Mouse (Mus musculus): Measurements from ENCODE around the gene Nrp2. TPM values are rescaled to one million over a fixed set of nuclear protein-coding genes. Genes with fewer than 3 reads are reported as not detected.

The Nrp2 gene
- polyA plus RNA-seq, 1 experiment from 2014 or later = 23.7 TPM

- 55% methylated on average over 10 of the region's 10 CpGs for WGBS
- no peaks in the 10 kb centered on the region for H3K9me3 ChIP-seq (ENCODE audit: control insufficient read depth, low read length)
- ATAC-seq = no peak
Observed at GRCm38 (mm10) chr1:62812701-62813684, 109.9 kb downstream of the Nrp2 start.

DNA sequence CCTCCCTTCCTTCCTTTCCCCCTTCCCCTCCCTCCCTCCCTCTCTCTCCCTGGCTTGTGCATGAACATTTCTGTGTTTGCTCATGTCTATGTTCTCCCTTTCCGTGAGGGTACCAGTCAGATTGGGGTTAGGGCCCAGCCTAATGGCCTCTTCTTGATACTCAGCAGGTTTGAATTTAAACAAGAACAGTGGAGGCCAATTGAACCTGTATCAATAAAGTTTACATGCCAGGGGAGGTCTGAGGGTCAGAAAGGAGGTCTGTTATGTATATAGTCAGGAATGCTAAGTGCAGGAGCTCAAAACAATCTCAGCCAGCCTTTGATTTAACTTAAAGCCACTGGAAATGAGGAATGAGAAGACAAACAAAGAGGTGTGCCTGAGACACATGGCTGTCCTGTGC, 110.9 kb downstream of the Nrp2 start:
- no peak overlapping the region for H3K27ac ChIP-seq (ENCODE audit: low read length)
- no peaks in the 10 kb centered on the region for H3K9me3 ChIP-seq (ENCODE audit: control insufficient read depth, low read length)
- H3K4me1 ChIP-seq (ENCODE audit: control insufficient read depth, insufficient read depth, low read length) = no peaks in the 10 kb centered on the region
- no peak for ATAC-seq
- H3K27me3 ChIP-seq (replicated peaks; ENCODE audit: control insufficient read depth, insufficient read depth, low read length) = no peaks in the 10 kb centered on the region
- no peak overlapping the region for H3K9ac ChIP-seq (ENCODE audit: low read depth, low read length)
- no peak overlapping the region for H3K4me2 ChIP-seq (ENCODE audit: low read depth, low read length)
- H3K4me3 ChIP-seq (ENCODE audit: low read length) = no peak overlapping the region
- 29% methylated on average over 1 of the region's 1 CpGs for WGBS
- H3K36me3 ChIP-seq (ENCODE audit: control insufficient read depth, insufficient read depth, low read length) = no peaks in the 10 kb centered on the region

More at GRCm38 (mm10) chr1:62812701-62813684, 109.9 kb downstream of the Nrp2 start:
- Histone ChIP-seq H3K9ac (ENCODE audit: low read depth, low read length) (no peak overlapping the region), H3K4me3 (ENCODE audit: low read length) (no peak overlapping the region), H3K4me1 (ENCODE audit: control insufficient read depth, insufficient read depth, low read length) (no peaks in the 10 kb centered on the region), H3K27me3 (replicated peaks; ENCODE audit: control insufficient read depth, insufficient read depth, low read length) (no peaks in the 10 kb centered on the region), H3K4me2 (ENCODE audit: low read depth, low read length) (no peak overlapping the region), H3K36me3 (ENCODE audit: control insufficient read depth, insufficient read depth, low read length) (no peaks in the 10 kb centered on the region), H3K27ac (ENCODE audit: low read length) (peak overlapping the region; percentile 4; the same call in 1 of the 2 replicates)

DNA sequence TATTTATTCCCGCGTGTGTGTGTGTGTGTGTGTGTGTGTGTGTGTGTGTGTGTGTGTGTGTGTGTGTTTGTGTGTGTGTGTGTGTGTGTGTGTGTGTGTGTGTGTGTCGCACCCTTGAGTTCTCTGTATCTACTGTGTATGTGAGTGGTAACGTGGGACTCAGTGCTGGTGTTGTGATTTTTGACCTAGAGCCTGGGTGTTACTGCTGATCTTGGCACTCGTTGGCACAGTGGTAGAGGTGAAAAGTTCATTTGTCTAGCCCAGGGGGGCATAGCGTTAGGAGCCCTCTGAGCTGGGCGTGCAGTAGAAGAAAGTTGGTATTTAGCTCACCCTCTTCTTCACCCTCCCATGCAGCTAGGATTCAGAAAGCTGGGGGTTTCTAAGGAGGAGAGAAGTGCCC, 114.5 kb downstream of the Nrp2 start:
- H3K9ac ChIP-seq (ENCODE audit: low read depth, low read length) = no peak overlapping the region
- H3K27me3 ChIP-seq (replicated peaks; ENCODE audit: control insufficient read depth, insufficient read depth, low read length) = no peaks in the 10 kb centered on the region
- H3K4me3 ChIP-seq (ENCODE audit: low read length) = no peak overlapping the region
- no peaks in the 10 kb centered on the region for H3K9me3 ChIP-seq (ENCODE audit: control insufficient read depth, low read length)
- WGBS = 85% methylated on average over 7 of the region's 7 CpGs
- H3K4me2 ChIP-seq (ENCODE audit: low read depth, low read length) = no peak overlapping the region
- H3K27ac ChIP-seq (ENCODE audit: low read length) = no peak overlapping the region
- no peak for ATAC-seq
- H3K4me1 ChIP-seq (ENCODE audit: control insufficient read depth, insufficient read depth, low read length) = peaks cover 5% of the 10 kb centered on the region
- H3K36me3 ChIP-seq (ENCODE audit: control insufficient read depth, insufficient read depth, low read length) = no peaks in the 10 kb centered on the region

DNA sequence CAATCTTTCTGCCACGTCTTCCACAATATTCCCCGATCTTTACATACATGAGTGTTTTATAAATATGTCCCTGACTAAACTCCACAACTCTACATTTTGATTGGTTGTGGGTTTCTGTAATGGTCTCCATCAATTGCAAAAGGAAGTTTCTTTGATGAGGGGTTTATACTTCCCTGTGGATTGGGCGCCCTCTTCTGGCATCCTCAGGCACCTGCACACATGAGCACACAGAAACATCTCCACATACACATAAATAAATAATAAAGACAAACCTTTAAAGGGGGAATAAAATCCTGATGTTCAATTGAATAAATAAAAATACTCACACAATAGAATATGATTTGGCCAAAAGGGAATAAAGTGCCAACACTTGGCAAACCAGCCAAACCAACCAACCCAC, 117.1 kb downstream of the Nrp2 start:
- Histone ChIP-seq H3K4me3 (ENCODE audit: low read length) (no peak overlapping the region), H3K9ac (ENCODE audit: low read depth, low read length) (no peak overlapping the region), H3K27ac (ENCODE audit: low read length) (no peak overlapping the region), H3K27me3 (replicated peaks; ENCODE audit: control insufficient read depth, insufficient read depth, low read length) (no peaks in the 10 kb centered on the region), H3K36me3 (ENCODE audit: control insufficient read depth, insufficient read depth, low read length) (no peaks in the 10 kb centered on the region), H3K4me1 (ENCODE audit: control insufficient read depth, insufficient read depth, low read length) (peaks cover 7% of the 10 kb centered on the region), H3K9me3 (ENCODE audit: control insufficient read depth, low read length) (no peaks in the 10 kb centered on the region), H3K4me2 (ENCODE audit: low read depth, low read length) (no peak overlapping the region)
- no peak for ATAC-seq
- 75% methylated on average over 3 of the region's 3 CpGs for WGBS

DNA sequence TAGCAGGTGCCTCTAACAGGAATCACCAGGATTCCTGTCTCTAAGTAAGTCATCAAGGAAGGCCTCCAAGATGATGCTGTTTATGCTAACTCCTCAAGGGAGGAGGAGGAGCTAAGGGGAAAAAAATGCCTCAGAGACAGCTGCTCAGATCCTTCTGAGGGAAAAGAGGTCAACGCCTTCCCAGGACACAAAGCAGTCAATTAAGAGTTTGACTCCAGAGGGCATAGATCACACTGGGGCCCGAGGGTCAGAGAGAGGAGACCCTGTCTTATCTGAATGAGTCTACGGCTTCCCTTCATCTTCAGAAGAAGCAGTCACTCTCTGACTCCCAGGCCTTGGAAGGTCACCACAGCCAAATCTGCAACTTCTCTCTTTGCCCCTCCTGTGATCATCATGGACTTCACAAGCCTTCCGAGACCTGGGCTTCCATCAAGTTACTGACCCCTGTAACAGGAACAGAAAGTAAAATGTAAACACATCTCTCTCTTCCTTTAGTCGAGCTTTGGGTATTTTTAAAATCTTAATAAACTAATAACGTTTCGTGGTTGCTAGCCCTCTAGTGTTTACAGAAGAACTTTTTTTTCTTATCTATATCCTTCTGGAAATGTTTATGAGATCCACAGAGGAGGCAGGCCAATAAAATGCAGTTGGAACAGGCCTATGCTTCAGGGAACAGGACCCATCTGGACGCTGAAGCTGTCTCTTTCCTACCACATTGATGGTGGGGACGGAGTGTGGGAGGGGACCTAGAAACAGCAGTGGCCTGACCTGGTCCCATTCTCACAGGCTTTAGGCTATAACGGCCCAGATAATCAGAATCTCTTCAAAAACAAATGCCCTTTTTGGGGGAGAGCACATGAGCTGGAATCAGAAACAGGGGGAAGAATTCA, 118.7 kb downstream of the Nrp2 start:
- Histone ChIP-seq H3K9ac (ENCODE audit: low read depth, low read length) (no peak overlapping the region), H3K4me3 (ENCODE audit: low read length) (no peak overlapping the region), H3K4me2 (ENCODE audit: low read depth, low read length) (no peak overlapping the region), H3K36me3 (ENCODE audit: control insufficient read depth, insufficient read depth, low read length) (no peaks in the 10 kb centered on the region), H3K27me3 (replicated peaks; ENCODE audit: control insufficient read depth, insufficient read depth, low read length) (no peaks in the 10 kb centered on the region), H3K9me3 (ENCODE audit: control insufficient read depth, low read length) (no peaks in the 10 kb centered on the region), H3K27ac (ENCODE audit: low read length) (peak overlapping the region; percentile 29), H3K4me1 (ENCODE audit: control insufficient read depth, insufficient read depth, low read length) (peaks cover 7% of the 10 kb centered on the region)
- ATAC-seq = peak; percentile 84
- WGBS = 21% methylated on average over 10 of the region's 10 CpGs

- 72% methylated on average over 6 of the region's 6 CpGs for WGBS
- Histone ChIP-seq H3K4me3 (ENCODE audit: low read length) (no peak overlapping the region), H3K9me3 (ENCODE audit: control insufficient read depth, low read length) (no peaks in the 10 kb centered on the region), H3K9ac (ENCODE audit: low read depth, low read length) (no peak overlapping the region), H3K27ac (ENCODE audit: low read length) (no peak overlapping the region), H3K36me3 (ENCODE audit: control insufficient read depth, insufficient read depth, low read length) (no peaks in the 10 kb centered on the region), H3K27me3 (replicated peaks; ENCODE audit: control insufficient read depth, insufficient read depth, low read length) (no peaks in the 10 kb centered on the region), H3K4me2 (ENCODE audit: low read depth, low read length) (no peak overlapping the region), H3K4me1 (ENCODE audit: control insufficient read depth, insufficient read depth, low read length) (peaks cover 7% of the 10 kb centered on the region)
- ATAC-seq = no peak
Observed at GRCm38 (mm10) chr1:62823549-62824195, 120.6 kb downstream of the Nrp2 start.

DNA sequence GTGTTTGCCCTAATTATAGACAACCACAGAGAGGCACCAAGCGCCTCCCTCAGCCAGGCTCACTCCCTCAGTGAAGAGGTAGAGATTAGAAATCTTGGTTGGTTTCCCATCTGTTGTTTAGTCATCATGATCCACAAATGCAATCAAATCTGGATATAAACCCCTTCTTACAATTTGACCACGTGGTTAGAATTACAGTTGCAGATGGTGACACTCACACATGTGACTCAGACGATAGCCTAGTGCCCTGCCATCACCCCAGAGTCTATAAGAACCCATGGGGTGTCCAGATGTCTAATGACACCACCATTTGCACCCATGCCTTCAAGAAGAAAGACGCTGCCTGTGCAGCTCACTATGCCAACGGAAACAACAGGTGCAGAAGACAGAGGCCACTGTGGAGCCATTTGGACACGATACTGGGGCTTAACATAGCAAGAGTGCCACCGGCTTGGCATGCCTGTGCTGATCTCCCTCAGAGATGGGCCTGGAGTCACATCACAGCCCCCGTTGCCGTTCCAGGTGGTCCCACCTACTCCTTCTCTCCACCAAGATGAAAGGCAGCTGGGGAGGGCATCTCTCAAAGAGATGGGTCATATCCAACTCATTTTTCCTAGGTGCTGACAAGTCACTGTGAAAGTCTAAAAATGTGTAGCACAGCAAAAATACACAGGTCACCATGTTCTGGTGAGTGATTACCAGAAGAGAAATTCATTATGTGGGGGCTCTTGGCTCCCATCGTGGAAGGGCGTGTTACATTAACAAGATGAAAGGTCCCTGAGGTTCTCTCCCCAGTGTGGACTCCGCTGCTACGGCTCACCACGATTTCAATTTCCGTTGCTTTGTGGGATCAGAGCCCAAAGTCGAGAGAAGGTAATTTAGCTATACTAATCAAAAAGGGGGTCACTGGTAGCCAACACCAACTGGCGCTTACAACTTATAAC, 123.0 kb downstream of the Nrp2 start:
- no peaks in the 10 kb centered on the region for H3K27me3 ChIP-seq (replicated peaks; ENCODE audit: control insufficient read depth, insufficient read depth, low read length)
- no peak overlapping the region for H3K27ac ChIP-seq (ENCODE audit: low read length)
- no peak overlapping the region for H3K4me3 ChIP-seq (ENCODE audit: low read length)
- peaks cover 7% of the 10 kb centered on the region for H3K4me1 ChIP-seq (ENCODE audit: control insufficient read depth, insufficient read depth, low read length)
- H3K9me3 ChIP-seq (ENCODE audit: control insufficient read depth, low read length) = no peaks in the 10 kb centered on the region
- no peaks in the 10 kb centered on the region for H3K36me3 ChIP-seq (ENCODE audit: control insufficient read depth, insufficient read depth, low read length)
- H3K4me2 ChIP-seq (ENCODE audit: low read depth, low read length) = no peak overlapping the region
- 83% methylated on average over 17 of the region's 17 CpGs for WGBS
- H3K9ac ChIP-seq (ENCODE audit: low read depth, low read length) = no peak overlapping the region
- ATAC-seq = no peak

GRCm38 (mm10) chr1:62827316-62827715, 124.2 kb downstream of the Nrp2 start:
- Histone ChIP-seq H3K9ac (ENCODE audit: low read depth, low read length) (no peak overlapping the region), H3K9me3 (ENCODE audit: control insufficient read depth, low read length) (no peaks in the 10 kb centered on the region), H3K4me2 (ENCODE audit: low read depth, low read length) (no peak overlapping the region), H3K36me3 (ENCODE audit: control insufficient read depth, insufficient read depth, low read length) (no peaks in the 10 kb centered on the region), H3K27ac (ENCODE audit: low read length) (no peak overlapping the region), H3K4me1 (ENCODE audit: control insufficient read depth, insufficient read depth, low read length) (peaks cover 2% of the 10 kb centered on the region; the same call in 1 of the 2 replicates), H3K27me3 (replicated peaks; ENCODE audit: control insufficient read depth, insufficient read depth, low read length) (no peaks in the 10 kb centered on the region), H3K4me3 (ENCODE audit: low read length) (no peak overlapping the region)
- WGBS = 54% methylated on average over 10 of the region's 10 CpGs
- no peak for ATAC-seq
